Mouse (Mus musculus) stomach, postnatal 0 days (tissue): ENCODE measurements at regions not wholly inside any gene's neighbourhood (a gene's known extent, or its start where the extent isn't known, plus 50 kb on each side); places are given as distances from the start of the nearest gene placed in this dataset.
"Not testable (repeated sequence)": the region's sequence is repeated elsewhere in the genome, so short reads cannot be mapped to it uniquely, and the experiment has no call there.

ENCODE experiments used
- ATAC-seq: fragments of 200-750 bp; cut with Nextera tagmentation; 2 replicates; pipeline ENCODE4 v1.8.0; 2017; ENCODE audit not compliant: low FRiP score, low TSS enrichment
- DNase-seq: peaks from one replicate; pipeline ENCODE4 v3.0.0-alpha.2; 2016; ENCODE audit warnings: low spot score
- H3K27ac ChIP-seq: fragments of 300-500 bp; sonication (generic); replicated peaks from 2 replicates; pipeline ENCODE4 v1.5.1; 2014; ENCODE audit warnings: mild to moderate bottlenecking, control low read depth
- H3K27me3 ChIP-seq: fragments of 300-500 bp; sonication (generic); 2 replicates; pipeline ENCODE4 v1.6.1; 2014; ENCODE audit warnings: low read length; ENCODE audit not compliant: control insufficient read depth, insufficient read depth
- H3K36me3 ChIP-seq: fragments of 300-500 bp; sonication (generic); 2 replicates; pipeline ENCODE4 v1.6.1; 2014; ENCODE audit warnings: low read length, mixed read lengths; ENCODE audit not compliant: control insufficient read depth, insufficient read depth
- H3K4me1 ChIP-seq: fragments of 300-500 bp; sonication (generic); replicated peaks from 2 replicates; pipeline ENCODE4 v1.6.1; 2014; ENCODE audit warnings: antibody characterized with exemption; ENCODE audit not compliant: control insufficient read depth, insufficient read depth
- H3K4me2 ChIP-seq: fragments of 300-500 bp; sonication (generic); replicated peaks from 2 replicates; pipeline ENCODE4 v1.6.1; 2014; ENCODE audit warnings: low read depth, mild to moderate bottlenecking, control low read depth, moderate library complexity
- H3K4me3 ChIP-seq: fragments of 300-500 bp; sonication (generic); 2 replicates; pipeline ENCODE4 v1.5.1; 2014; ENCODE audit warnings: low read depth, low read length, control low read depth
- H3K9ac ChIP-seq: fragments of 300-500 bp; sonication (generic); 2 replicates; pipeline ENCODE4 v1.6.1; 2014; ENCODE audit warnings: mild to moderate bottlenecking, low read length, control low read depth, mixed read lengths
- H3K9me3 ChIP-seq: fragments of 300-500 bp; sonication (generic); 2 replicates; pipeline ENCODE4 v1.6.1; 2016; ENCODE audit warnings: low read length; ENCODE audit not compliant: control insufficient read depth
- CTCF ChIP-seq: IDR thresholded peaks from 2 replicates; pipeline ENCODE4 v1.5.1; 2016; ENCODE audit warnings: antibody characterized with exemption, low read depth, mild to moderate bottlenecking, moderate library complexity
- EP300 ChIP-seq: optimal IDR thresholded peaks from 2 replicates; pipeline ENCODE3; 2016; ENCODE audit warnings: antibody characterized with exemption
- WGBS: fragments of 180-500 bp; shearing (Covaris S2); extraction: QIAGEN DNeasy Blood & Tissue Kit; methylation state at CpG from one replicate; pipeline ENCODE4 v1.1.7; 2014; 5-methylcytosine and 5-hydroxymethylcytosine counted together

DNA sequence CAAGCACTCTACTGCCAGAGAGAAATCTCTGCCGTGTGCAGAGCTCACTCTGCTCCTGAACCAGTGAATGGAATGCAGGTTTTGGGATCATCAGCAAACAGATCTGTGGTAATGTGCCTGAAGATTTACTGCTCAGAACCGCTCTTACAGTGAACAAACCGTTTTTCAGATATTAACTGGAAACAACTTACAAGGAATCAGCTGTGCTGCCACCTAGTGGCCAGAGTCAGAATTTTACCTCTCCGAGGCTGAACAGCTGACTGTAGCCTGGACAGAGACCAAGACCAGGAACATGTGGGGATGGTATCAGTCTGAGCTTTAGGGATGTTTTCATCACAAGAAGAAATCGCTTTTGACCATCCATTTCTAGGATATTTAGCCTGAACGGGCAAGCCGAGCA is 65.3 kb downstream of the Gm15023 start:
- not testable (repeated sequence) for ATAC-seq, H3K27ac ChIP-seq, H3K4me1 ChIP-seq, H3K36me3 ChIP-seq, H3K9me3 ChIP-seq, DNase-seq, H3K9ac ChIP-seq, H3K4me3 ChIP-seq, H3K27me3 ChIP-seq, H3K4me2 ChIP-seq
- WGBS: 18% methylated on average over 6 of the region's 7 CpGs
- peak; percentile 42 for TF ChIP-seq CTCF

DNA sequence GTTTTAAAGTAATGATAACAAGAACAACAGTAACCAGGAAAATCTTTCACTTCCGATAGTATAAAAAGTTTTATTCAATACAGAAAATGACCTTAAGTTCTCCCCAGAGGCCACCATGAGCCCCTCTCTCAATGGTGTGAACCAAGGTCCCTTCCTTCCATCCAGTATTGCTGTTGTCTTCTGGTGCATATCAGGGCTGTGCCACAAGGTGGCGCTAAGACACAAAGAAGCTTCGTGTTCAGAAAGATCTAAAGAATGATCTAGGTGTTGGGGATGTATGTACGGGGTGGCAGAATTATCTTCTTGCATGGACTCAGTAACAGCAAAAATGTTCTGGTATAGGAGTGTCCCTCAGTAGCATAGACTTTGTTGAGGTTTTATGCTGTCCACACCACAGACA is 66.6 kb downstream of the Gm15023 start:
- TF ChIP-seq CTCF: peak; percentile 72
- not testable (repeated sequence) for H3K9ac ChIP-seq, H3K9me3 ChIP-seq, H3K4me2 ChIP-seq, H3K4me3 ChIP-seq, H3K27me3 ChIP-seq, H3K27ac ChIP-seq, ATAC-seq, H3K4me1 ChIP-seq, H3K36me3 ChIP-seq
- DNase-seq: peak; percentile 31
- WGBS: 17% methylated on average over 4 of the region's 4 CpGs

DNA sequence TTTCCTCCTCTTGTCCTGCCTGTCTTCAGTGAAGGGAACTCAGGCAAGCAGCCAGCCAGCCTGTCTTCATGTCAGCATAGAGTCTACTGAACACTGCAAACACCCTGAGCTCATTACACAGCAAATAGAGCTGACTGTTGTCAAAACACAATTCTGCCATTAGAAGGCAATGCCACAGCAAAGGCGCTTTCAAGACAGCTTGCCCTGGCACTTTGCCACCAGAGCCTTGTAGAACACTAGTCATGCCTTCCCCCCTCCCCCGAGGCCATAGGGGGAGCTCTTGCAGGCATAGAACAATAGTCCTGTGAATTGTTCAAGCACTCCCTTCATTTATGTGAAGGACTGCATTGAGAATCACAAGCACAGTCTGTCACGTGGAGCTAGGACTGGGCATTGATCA is 75.8 kb downstream of the Gm15023 start:
- H3K36me3 ChIP-seq: no peaks in the 10 kb centered on the region
- ATAC-seq: no peak
- no peak overlapping the region for H3K27ac ChIP-seq
- DNase-seq: no peak
- no peak overlapping the region for H3K4me2 ChIP-seq
- H3K27me3 ChIP-seq: no peaks in the 10 kb centered on the region
- 49% methylated on average over 3 of the region's 3 CpGs for WGBS
- no peaks in the 10 kb centered on the region for H3K9me3 ChIP-seq
- H3K4me3 ChIP-seq: no peak overlapping the region
- TF ChIP-seq EP300 (no peak), CTCF (no peak)
- H3K9ac ChIP-seq: no peak overlapping the region
- no peaks in the 10 kb centered on the region for H3K4me1 ChIP-seq

GRCm38 (mm10) chrX:135098101-135098500 is 79.3 kb downstream of the Gm15023 start:
- DNase-seq: no peak
- H3K27me3 ChIP-seq: no peaks in the 10 kb centered on the region
- no peaks in the 10 kb centered on the region for H3K9me3 ChIP-seq
- TF ChIP-seq EP300 (no peak), CTCF (no peak)
- H3K4me2 ChIP-seq: no peak overlapping the region
- H3K9ac ChIP-seq: no peak overlapping the region
- no peak overlapping the region for H3K27ac ChIP-seq
- no peaks in the 10 kb centered on the region for H3K36me3 ChIP-seq
- no peak overlapping the region for H3K4me3 ChIP-seq
- no peak for ATAC-seq
- no peaks in the 10 kb centered on the region for H3K4me1 ChIP-seq

- Histone ChIP-seq H3K36me3 (no peaks in the 10 kb centered on the region), H3K27ac (no peak overlapping the region), H3K27me3 (no peaks in the 10 kb centered on the region), H3K4me1 (no peaks in the 10 kb centered on the region), H3K9ac (no peak overlapping the region), H3K9me3 (no peaks in the 10 kb centered on the region), H3K4me2 (no peak overlapping the region), H3K4me3 (no peak overlapping the region)
- no peak for DNase-seq
- no peak for TF ChIP-seq EP300
- TF ChIP-seq CTCF: no peak
- ATAC-seq: no peak
- 54% methylated on average over 3 of the region's 3 CpGs for WGBS
Observed at GRCm38 (mm10) chrX:135096206-135096605, 81.2 kb downstream of the Gm15023 start.

GRCm38 (mm10) chrX:135091074-135091473 is 82.1 kb upstream of the Zmat1 start:
- ATAC-seq (0 out of 2 replicates have a peak, but pooled peaks have one; percentile 38), DNase-seq (peak; percentile 47)
- WGBS: 11% methylated on average over 2 of the region's 3 CpGs

DNA sequence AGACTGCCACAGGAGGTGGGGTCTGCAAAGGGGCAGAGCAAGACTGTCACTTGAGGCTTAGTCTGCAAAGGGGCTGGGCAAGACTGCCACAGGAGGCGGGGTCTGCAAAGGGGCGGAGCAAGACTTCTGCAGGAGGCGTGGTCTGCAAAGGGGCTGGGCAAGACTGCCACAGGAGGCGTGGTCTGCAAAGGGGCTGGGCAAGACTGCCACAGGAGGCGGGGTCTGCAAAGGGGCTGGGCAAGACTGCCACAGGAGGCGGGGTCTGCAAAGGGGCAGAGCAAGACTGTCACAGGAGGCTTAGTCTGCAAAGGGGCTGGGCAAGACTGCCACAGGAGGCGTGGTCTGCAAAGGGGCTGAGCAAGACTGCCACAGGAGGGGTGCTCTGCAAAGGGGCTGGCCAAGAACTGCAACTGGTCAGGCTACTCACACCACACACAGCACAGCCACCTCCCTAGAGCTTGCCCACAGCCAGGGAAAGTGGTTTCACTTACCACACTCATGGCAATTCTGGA is 78.1 kb upstream of the Zmat1 start:
- H3K4me2 ChIP-seq, H3K4me1 ChIP-seq, H3K27me3 ChIP-seq, H3K9ac ChIP-seq, H3K27ac ChIP-seq, H3K36me3 ChIP-seq, H3K9me3 ChIP-seq, H3K4me3 ChIP-seq: not testable (repeated sequence)
- DNase-seq: peak; percentile 45
- 26% methylated on average over 7 of the region's 7 CpGs for WGBS
- peak; percentile 59; the same call in 1 of the 2 replicates for ATAC-seq

More at GRCm38 (mm10) chrX:135091074-135091473, 82.1 kb upstream of the Zmat1 start:
- H3K27ac ChIP-seq, H3K27me3 ChIP-seq, H3K36me3 ChIP-seq, H3K9ac ChIP-seq, H3K4me1 ChIP-seq, H3K9me3 ChIP-seq, H3K4me3 ChIP-seq, H3K4me2 ChIP-seq: not testable (repeated sequence)
- peak; percentile 78 for TF ChIP-seq CTCF

DNA sequence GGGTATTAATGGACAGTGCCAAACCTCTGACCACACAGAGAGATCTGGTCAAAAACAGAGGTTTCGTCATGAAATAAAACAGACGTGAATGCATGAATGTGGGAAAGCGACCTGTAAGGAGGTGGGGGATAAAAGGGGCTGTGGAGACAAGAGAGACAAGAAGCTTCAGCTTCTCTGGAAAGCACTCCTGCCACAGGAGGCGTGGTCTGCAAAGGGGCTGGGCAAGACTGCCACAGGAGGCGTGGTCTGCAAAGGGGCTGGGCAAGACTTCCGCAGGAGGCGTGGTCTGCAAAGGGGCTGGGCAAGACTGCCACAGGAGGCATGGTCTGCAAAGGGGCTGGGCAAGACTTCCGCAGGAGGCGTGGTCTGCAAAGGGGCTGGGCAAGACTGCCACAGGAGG is 77.6 kb upstream of the Zmat1 start:
- not testable (repeated sequence) for DNase-seq, H3K9me3 ChIP-seq, H3K27me3 ChIP-seq, H3K4me2 ChIP-seq, H3K4me1 ChIP-seq, H3K36me3 ChIP-seq, H3K4me3 ChIP-seq, H3K9ac ChIP-seq, H3K27ac ChIP-seq
- 0 out of 2 replicates have a peak, but pooled peaks have one; percentile 6 for ATAC-seq
- 16% methylated on average over 6 of the region's 9 CpGs for WGBS
